Mouse (Mus musculus): ENCODE results near the gene Luc7l3. TPM values are rescaled to one million over a fixed set of nuclear protein-coding genes. Genes with fewer than 3 reads are reported as not detected.

Gene Luc7l3
- polyA plus RNA-seq, 1 experiment from 2014 or later = 126 TPM

GRCm38 (mm10) chr11:94261585-94262370 lies 60.0 kb downstream of the Luc7l3 start:
- Histone ChIP-seq H3K4me1 (replicated peaks) (peaks cover 5% of the 10 kb centered on the region; the same call in 1 of the 2 replicates), H3K27ac (replicated peaks) (no peak overlapping the region), H3K27me3 (no peaks in the 10 kb centered on the region), H3K9ac (no peak overlapping the region), H3K36me3 (no peaks in the 10 kb centered on the region), H3K9me3 (no peaks in the 10 kb centered on the region), H3K4me3 (no peak overlapping the region), H3K4me2 (no peak overlapping the region)
- ATAC-seq (ENCODE audit: low FRiP score, low read depth) = no peak
- 71% methylated on average over 6 of the region's 6 CpGs for WGBS

- peaks cover 1% of the 10 kb centered on the region; the same call in 1 of the 2 replicates for H3K4me1 ChIP-seq (replicated peaks)
- no peaks in the 10 kb centered on the region for H3K36me3 ChIP-seq
- no peaks in the 10 kb centered on the region for H3K27me3 ChIP-seq
- no peak for ATAC-seq (ENCODE audit: low FRiP score, low read depth)
- no peak overlapping the region for H3K4me2 ChIP-seq
- no peak overlapping the region for H3K4me3 ChIP-seq
- H3K9me3 ChIP-seq = no peaks in the 10 kb centered on the region
- no peak overlapping the region for H3K27ac ChIP-seq (replicated peaks)
- H3K9ac ChIP-seq = no peak overlapping the region
- 54% methylated on average over 4 of the region's 4 CpGs for WGBS
These were observed 62.0 kb downstream of the Luc7l3 start for GRCm38 (mm10) chr11:94259814-94260213.

- H3K9me3 ChIP-seq = no peaks in the 10 kb centered on the region
- H3K36me3 ChIP-seq = no peaks in the 10 kb centered on the region
- H3K27me3 ChIP-seq = no peaks in the 10 kb centered on the region
- no peak overlapping the region for H3K4me3 ChIP-seq
- H3K9ac ChIP-seq = no peak overlapping the region
- ATAC-seq (ENCODE audit: low FRiP score, low read depth) = no peak
- 66% methylated on average over 14 of the region's 14 CpGs for WGBS
- H3K4me1 ChIP-seq (replicated peaks) = peaks cover 3% of the 10 kb centered on the region; the same call in 1 of the 2 replicates
- H3K4me2 ChIP-seq = no peak overlapping the region
- no peak overlapping the region for H3K27ac ChIP-seq (replicated peaks)
These were observed 63.8 kb downstream of the Luc7l3 start for GRCm38 (mm10) chr11:94257987-94258386.

GRCm38 (mm10) chr11:94255733-94256132 lies 66.1 kb downstream of the Luc7l3 start:
- 56% methylated on average over 5 of the region's 5 CpGs for WGBS
- H3K27me3 ChIP-seq = no peaks in the 10 kb centered on the region
- H3K27ac ChIP-seq (replicated peaks) = no peak overlapping the region
- no peak overlapping the region for H3K4me3 ChIP-seq
- H3K9ac ChIP-seq = no peak overlapping the region
- ATAC-seq (ENCODE audit: low FRiP score, low read depth) = no peak
- peaks cover 3% of the 10 kb centered on the region; the same call in 1 of the 2 replicates for H3K4me1 ChIP-seq (replicated peaks)
- H3K9me3 ChIP-seq = no peaks in the 10 kb centered on the region
- H3K36me3 ChIP-seq = no peaks in the 10 kb centered on the region
- H3K4me2 ChIP-seq = no peak overlapping the region

GRCm38 (mm10) chr11:94253691-94254090 lies 68.1 kb downstream of the Luc7l3 start:
- WGBS = 88% methylated on average over 10 of the region's 10 CpGs
- Histone ChIP-seq H3K36me3 (no peaks in the 10 kb centered on the region), H3K27me3 (no peaks in the 10 kb centered on the region), H3K9me3 (no peaks in the 10 kb centered on the region), H3K27ac (replicated peaks) (no peak overlapping the region), H3K4me2 (no peak overlapping the region), H3K4me3 (no peak overlapping the region), H3K4me1 (replicated peaks) (peaks cover 3% of the 10 kb centered on the region; the same call in 1 of the 2 replicates), H3K9ac (no peak overlapping the region)
- ATAC-seq (ENCODE audit: low FRiP score, low read depth) = no peak

- Histone ChIP-seq H3K9me3 (no peaks in the 10 kb centered on the region), H3K4me3 (no peak overlapping the region), H3K4me1 (replicated peaks) (peaks cover 3% of the 10 kb centered on the region; the same call in 1 of the 2 replicates), H3K36me3 (no peaks in the 10 kb centered on the region), H3K9ac (no peak overlapping the region), H3K27ac (replicated peaks) (no peak overlapping the region), H3K27me3 (no peaks in the 10 kb centered on the region), H3K4me2 (no peak overlapping the region)
- no peak for ATAC-seq (ENCODE audit: low FRiP score, low read depth)
- WGBS = 82% methylated on average over 9 of the region's 9 CpGs
These were observed 68.6 kb downstream of the Luc7l3 start for GRCm38 (mm10) chr11:94253156-94253555.

- Histone ChIP-seq H3K9ac (no peak overlapping the region), H3K36me3 (no peaks in the 10 kb centered on the region), H3K27ac (replicated peaks) (peak overlapping the region; percentile 66), H3K4me3 (no peak overlapping the region), H3K27me3 (no peaks in the 10 kb centered on the region), H3K9me3 (no peaks in the 10 kb centered on the region), H3K4me2 (no peak overlapping the region), H3K4me1 (replicated peaks) (peaks cover 36% of the 10 kb centered on the region)
- 63% methylated on average over 8 of the region's 8 CpGs for WGBS
- no peak for ATAC-seq (ENCODE audit: low FRiP score, low read depth)
These were observed 75.1 kb downstream of the Luc7l3 start for GRCm38 (mm10) chr11:94246789-94247061.

- 35% methylated on average over 17 of the region's 17 CpGs for WGBS
- Histone ChIP-seq H3K27ac (replicated peaks) (peak within 1 kb of the TSS; percentile 66), H3K27me3 (no peaks in the 10 kb centered on the region), H3K4me3 (no peak within 1 kb of the TSS), H3K36me3 (no peaks in the 10 kb centered on the region), H3K4me1 (replicated peaks) (peaks cover 37% of the 10 kb centered on the region), H3K9me3 (no peaks in the 10 kb centered on the region), H3K9ac (no peak within 1 kb of the TSS), H3K4me2 (no peak within 1 kb of the TSS)
- peak; percentile 76 for ATAC-seq (ENCODE audit: low FRiP score, low read depth)
These were observed 75.6 kb downstream of the Luc7l3 start, which contains the start of gene Wfikkn2 for GRCm38 (mm10) chr11:94245955-94246788. Wfikkn2 (minus strand) TSS chr11:94246005.

- 52% methylated on average over 9 of the region's 9 CpGs for WGBS
- Histone ChIP-seq H3K4me3 (no peak overlapping the region), H3K4me1 (replicated peaks) (peaks cover 37% of the 10 kb centered on the region), H3K9me3 (no peaks in the 10 kb centered on the region), H3K27ac (replicated peaks) (0 out of 2 replicates have a peak overlapping the region, but pooled peaks have one; percentile 23), H3K36me3 (no peaks in the 10 kb centered on the region), H3K4me2 (no peak overlapping the region), H3K9ac (no peak overlapping the region), H3K27me3 (no peaks in the 10 kb centered on the region)
- no peak for ATAC-seq (ENCODE audit: low FRiP score, low read depth)
These were observed 77.4 kb downstream of the Luc7l3 start for GRCm38 (mm10) chr11:94244385-94244784.

- H3K27me3 ChIP-seq = no peaks in the 10 kb centered on the region
- H3K4me2 ChIP-seq = peak overlapping the region; percentile 50
- H3K9me3 ChIP-seq = no peaks in the 10 kb centered on the region
- no peak for ATAC-seq (ENCODE audit: low FRiP score, low read depth)
- 33% methylated on average over 15 of the region's 15 CpGs for WGBS
- peak overlapping the region; percentile 45; the same call in 1 of the 2 replicates for H3K27ac ChIP-seq (replicated peaks)
- H3K9ac ChIP-seq = 0 out of 2 replicates have a peak overlapping the region, but pooled peaks have one; percentile 7
- H3K4me1 ChIP-seq (replicated peaks) = peaks cover 37% of the 10 kb centered on the region
- 0 out of 2 replicates have a peak overlapping the region, but pooled peaks have one; percentile 7 for H3K4me3 ChIP-seq
- H3K36me3 ChIP-seq = no peaks in the 10 kb centered on the region
These were observed 78.2 kb downstream of the Luc7l3 start for GRCm38 (mm10) chr11:94243422-94244180.

- Histone ChIP-seq H3K4me3 (0 out of 2 replicates have a peak overlapping the region, but pooled peaks have one; percentile 7), H3K9me3 (no peaks in the 10 kb centered on the region), H3K27ac (replicated peaks) (peak overlapping the region; percentile 45), H3K27me3 (no peaks in the 10 kb centered on the region), H3K4me2 (peak overlapping the region; percentile 50), H3K4me1 (replicated peaks) (peaks cover 37% of the 10 kb centered on the region), H3K9ac (0 out of 2 replicates have a peak overlapping the region, but pooled peaks have one; percentile 7), H3K36me3 (no peaks in the 10 kb centered on the region)
- ATAC-seq (ENCODE audit: low FRiP score, low read depth) = no peak; the same call in 1 of the 2 replicates
- WGBS = 8% methylated on average over 29 of the region's 29 CpGs
These were observed 78.9 kb downstream of the Luc7l3 start for GRCm38 (mm10) chr11:94242760-94243421.

Data from hindbrain, embryonic 15.5 days (tissue).